Mouse (Mus musculus) hindbrain, embryonic 13.5 days (tissue): ENCODE data around the gene Rnf167. TPM values are rescaled to one million over a fixed set of nuclear protein-coding genes. Genes with fewer than 3 reads are reported as not detected.

ENCODE experiments used
- ATAC-seq: fragments of 200-750 bp; cut with Nextera tagmentation; 2 replicates; pipeline ENCODE4 v1.8.0; 2017; ENCODE audit warnings: moderate TSS enrichment; ENCODE audit not compliant: low FRiP score
- H3K27ac ChIP-seq: fragments of 300-500 bp; sonication (generic); 2 replicates; pipeline ENCODE4 v1.5.1; 2015; ENCODE audit warnings: inconsistent platforms, mild to moderate bottlenecking, moderate library complexity
- H3K27me3 ChIP-seq: fragments of 300-500 bp; sonication (generic); 2 replicates; pipeline ENCODE4 v1.6.1; 2015; ENCODE audit warnings: mild to moderate bottlenecking, inconsistent platforms
- H3K36me3 ChIP-seq: fragments of 300-500 bp; sonication (generic); 2 replicates; pipeline ENCODE4 v1.6.1; 2015; ENCODE audit warnings: mild to moderate bottlenecking, inconsistent platforms
- H3K4me1 ChIP-seq: fragments of 300-500 bp; sonication (generic); replicated peaks from 2 replicates; pipeline ENCODE4 v1.6.1; 2015; ENCODE audit warnings: inconsistent platforms
- H3K4me2 ChIP-seq: fragments of 300-500 bp; sonication (generic); 2 replicates; pipeline ENCODE4 v1.6.1; 2015; ENCODE audit warnings: inconsistent platforms, mild to moderate bottlenecking, moderate library complexity
- H3K4me3 ChIP-seq: fragments of 300-500 bp; sonication (generic); 2 replicates; pipeline ENCODE4 v1.5.1; 2015; ENCODE audit warnings: mild to moderate bottlenecking, inconsistent platforms
- H3K9ac ChIP-seq: fragments of 300-500 bp; sonication (generic); 2 replicates; pipeline ENCODE4 v1.6.1; 2015; ENCODE audit warnings: mild to moderate bottlenecking, inconsistent platforms
- H3K9me3 ChIP-seq: fragments of 300-500 bp; sonication (generic); 2 replicates; pipeline ENCODE4 v1.6.1; 2016; ENCODE audit warnings: inconsistent platforms
- WGBS: fragments of 180-500 bp; shearing (Covaris S2); methylation state at CpG from one replicate; pipeline ENCODE4 v1.1.7; 2015; 5-methylcytosine and 5-hydroxymethylcytosine counted together
- polyA plus RNA-seq: library from polyadenylated mRNA; unstranded; fragments of >200 nt; fragmentation: Nextera tagmentation; extraction: Ambion mirVana; gene quantifications from 2 replicates; pipeline ENCODE4 v1.2.1, GENCODE M21; 2015

Rnf167 gene
- 109 TPM in 2 replicates for polyA plus RNA-seq

GRCm38 (mm10) chr11:70646691-70647650 is at the start of gene Rnf167, which contains the start of gene Slc25a11:
Gene Rnf167 (plus strand): TSS chr11:70647235.
Gene Slc25a11 (minus strand): TSS chr11:70647479.
- 0% methylated on average over 63 of the region's 63 CpGs for WGBS
- Histone ChIP-seq H3K27ac (peak within 1 kb of the TSS; percentile 96), H3K36me3 (peaks cover 65% of the 10 kb centered on the region), H3K27me3 (no peaks in the 10 kb centered on the region), H3K4me2 (peak within 1 kb of the TSS; percentile 99), H3K4me1 (peaks cover 60% of the 10 kb centered on the region), H3K9me3 (no peaks in the 10 kb centered on the region), H3K4me3 (peak within 1 kb of the TSS; percentile 86), H3K9ac (peak within 1 kb of the TSS; percentile 95)
- peak; percentile 92 for ATAC-seq

GRCm38 (mm10) chr11:70597301-70597700 is 49.7 kb upstream of the Rnf167 start:
- H3K9me3 ChIP-seq = no peaks in the 10 kb centered on the region
- H3K36me3 ChIP-seq = peaks cover 44% of the 10 kb centered on the region
- no peak overlapping the region for H3K4me3 ChIP-seq
- no peak overlapping the region for H3K4me2 ChIP-seq
- no peak overlapping the region for H3K9ac ChIP-seq
- no peak for ATAC-seq
- H3K27ac ChIP-seq = no peak overlapping the region
- 85% methylated on average over 6 of the region's 6 CpGs for WGBS
- peaks cover 18% of the 10 kb centered on the region for H3K4me1 ChIP-seq
- H3K27me3 ChIP-seq = no peaks in the 10 kb centered on the region

GRCm38 (mm10) chr11:70598451-70598953 is 48.5 kb upstream of the Rnf167 start:
- no peak for ATAC-seq

DNA sequence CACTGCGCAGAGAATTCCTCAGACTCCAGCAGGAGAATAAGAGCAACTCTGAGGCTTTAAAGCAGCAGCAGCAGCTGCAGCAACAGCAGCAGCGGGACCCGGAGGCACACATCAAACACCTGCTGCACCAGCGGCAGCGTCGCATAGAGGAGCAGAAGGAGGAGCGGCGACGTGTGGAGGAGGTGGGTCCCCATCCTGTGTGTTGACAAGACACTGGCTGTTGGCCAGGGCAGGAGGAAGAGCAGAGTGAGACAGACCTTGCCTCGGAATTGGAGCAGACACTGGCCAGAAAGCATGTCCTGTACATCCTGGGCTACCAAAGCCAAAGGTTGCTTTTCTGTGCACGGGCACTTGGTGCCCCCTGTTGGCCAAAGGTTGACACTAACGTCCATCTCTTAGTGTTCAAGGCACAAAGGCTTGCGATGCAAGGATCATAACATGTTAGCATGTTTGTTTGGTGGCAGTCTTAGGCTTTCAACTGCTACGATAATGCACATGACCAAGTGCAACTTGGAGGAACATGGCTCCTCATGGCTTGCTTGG is 41.9 kb upstream of the Rnf167 start:
- Histone ChIP-seq H3K27ac (no peak overlapping the region), H3K4me1 (no peaks in the 10 kb centered on the region), H3K4me3 (no peak overlapping the region), H3K36me3 (peaks cover 89% of the 10 kb centered on the region), H3K9me3 (no peaks in the 10 kb centered on the region), H3K4me2 (no peak overlapping the region), H3K9ac (no peak overlapping the region), H3K27me3 (no peaks in the 10 kb centered on the region)
- ATAC-seq = no peak
- WGBS = 57% methylated on average over 14 of the region's 14 CpGs

More at GRCm38 (mm10) chr11:70598451-70598953, 48.5 kb upstream of the Rnf167 start:
- H3K4me2 ChIP-seq = no peak overlapping the region
- H3K9me3 ChIP-seq = no peaks in the 10 kb centered on the region
- H3K9ac ChIP-seq = no peak overlapping the region
- H3K36me3 ChIP-seq = peaks cover 54% of the 10 kb centered on the region
- 93% methylated on average over 9 of the region's 9 CpGs for WGBS
- H3K27ac ChIP-seq = no peak overlapping the region
- H3K27me3 ChIP-seq = no peaks in the 10 kb centered on the region
- peaks cover 18% of the 10 kb centered on the region for H3K4me1 ChIP-seq
- no peak overlapping the region for H3K4me3 ChIP-seq

DNA sequence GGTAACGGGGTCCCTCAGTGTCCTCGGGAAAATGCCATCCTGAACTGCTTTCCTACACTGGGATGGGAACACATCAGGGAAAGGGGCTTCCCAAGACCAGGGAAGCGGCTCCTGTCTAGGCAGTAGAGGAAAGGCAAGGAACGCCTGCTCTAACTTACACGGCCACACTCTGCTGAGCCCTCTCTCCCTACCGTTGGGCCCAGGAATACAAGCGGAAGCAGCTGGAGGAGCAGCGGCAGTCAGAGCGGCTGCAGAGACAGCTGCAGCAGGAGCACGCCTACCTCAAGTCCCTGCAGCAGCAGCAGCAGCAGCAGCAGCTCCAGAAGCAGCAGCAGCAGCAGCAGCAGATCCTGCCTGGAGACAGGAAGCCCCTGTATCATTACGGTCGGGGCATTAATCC is 40.3 kb upstream of the Rnf167 start:
- H3K4me1 ChIP-seq = no peaks in the 10 kb centered on the region
- H3K27me3 ChIP-seq = no peaks in the 10 kb centered on the region
- no peak overlapping the region for H3K9ac ChIP-seq
- H3K9me3 ChIP-seq = no peaks in the 10 kb centered on the region
- WGBS = 78% methylated on average over 12 of the region's 12 CpGs
- no peak overlapping the region for H3K4me3 ChIP-seq
- H3K4me2 ChIP-seq = no peak overlapping the region
- ATAC-seq = no peak
- peaks cover 97% of the 10 kb centered on the region for H3K36me3 ChIP-seq
- H3K27ac ChIP-seq = no peak overlapping the region

DNA sequence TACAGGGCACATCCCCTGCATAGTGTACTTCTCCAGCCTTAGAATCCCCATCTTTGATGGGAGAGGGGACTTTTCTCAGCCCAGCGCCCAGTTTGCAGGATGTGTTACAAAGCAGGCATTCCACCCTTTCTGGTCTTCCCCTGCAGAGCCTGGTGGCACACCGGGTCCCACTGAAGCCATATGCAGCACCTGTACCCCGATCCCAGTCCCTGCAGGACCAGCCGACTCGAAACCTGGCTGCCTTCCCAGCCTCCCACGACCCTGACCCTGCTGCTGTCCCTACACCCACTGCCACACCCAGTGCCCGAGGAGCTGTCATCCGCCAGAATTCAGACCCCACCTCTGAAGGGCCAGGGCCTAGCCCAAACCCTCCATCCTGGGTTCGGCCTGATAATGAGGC is 39.4 kb upstream of the Rnf167 start:
- Histone ChIP-seq H3K9ac (no peak overlapping the region), H3K4me3 (no peak overlapping the region), H3K36me3 (peaks cover 98% of the 10 kb centered on the region), H3K27ac (no peak overlapping the region), H3K4me1 (no peaks in the 10 kb centered on the region), H3K27me3 (no peaks in the 10 kb centered on the region), H3K4me2 (no peak overlapping the region), H3K9me3 (no peaks in the 10 kb centered on the region)
- 95% methylated on average over 9 of the region's 9 CpGs for WGBS
- no peak for ATAC-seq

DNA sequence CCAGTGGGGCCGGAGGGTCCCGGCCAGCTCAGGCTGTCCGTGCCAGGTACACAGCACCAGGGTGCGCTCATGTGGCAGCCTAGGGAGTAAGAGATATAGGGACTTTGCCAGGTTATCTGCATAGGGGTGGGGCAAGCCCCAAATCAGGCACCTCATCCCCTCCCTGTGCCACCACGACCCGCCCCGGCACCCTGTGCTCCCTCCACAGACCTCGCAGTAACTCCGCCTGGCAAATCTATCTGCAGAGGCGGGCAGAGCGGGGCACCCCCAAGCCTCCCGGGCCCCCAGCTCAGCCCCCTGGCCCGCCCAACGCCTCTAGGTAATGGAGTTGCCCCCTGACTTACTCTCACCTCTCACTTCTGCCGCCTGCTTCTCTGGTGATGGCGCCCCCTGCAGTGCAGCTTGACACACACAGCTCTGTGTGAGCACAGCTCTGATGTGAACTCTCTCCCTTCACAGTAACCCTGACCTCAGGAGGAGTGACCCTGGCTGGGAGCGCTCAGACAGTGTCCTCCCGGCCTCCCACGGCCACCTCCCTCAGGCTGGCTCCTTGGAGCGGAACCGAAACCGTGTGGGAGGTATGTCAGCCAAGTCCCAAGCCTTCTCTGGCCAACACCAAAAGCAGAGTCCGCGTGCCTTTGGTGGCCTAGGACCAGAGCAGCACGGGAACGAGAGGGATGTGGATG is 38.5 kb upstream of the Rnf167 start:
- Histone ChIP-seq H3K27me3 (no peaks in the 10 kb centered on the region), H3K4me1 (no peaks in the 10 kb centered on the region), H3K9me3 (no peaks in the 10 kb centered on the region), H3K4me2 (no peak overlapping the region), H3K36me3 (peaks cover 99% of the 10 kb centered on the region), H3K4me3 (no peak overlapping the region), H3K27ac (no peak overlapping the region), H3K9ac (no peak overlapping the region)
- no peak for ATAC-seq
- WGBS = 88% methylated on average over 26 of the region's 26 CpGs

- no peaks in the 10 kb centered on the region for H3K9me3 ChIP-seq
- peaks cover 77% of the 10 kb centered on the region for H3K36me3 ChIP-seq
- H3K4me1 ChIP-seq = peaks cover 12% of the 10 kb centered on the region
- no peak overlapping the region for H3K9ac ChIP-seq
- H3K4me2 ChIP-seq = no peak overlapping the region
- peaks cover 15% of the 10 kb centered on the region for H3K27me3 ChIP-seq
- WGBS = 87% methylated on average over 4 of the region's 4 CpGs
- ATAC-seq = no peak
- no peak overlapping the region for H3K27ac ChIP-seq
- no peak overlapping the region for H3K4me3 ChIP-seq
Observed at GRCm38 (mm10) chr11:70610752-70611151, 36.3 kb upstream of the Rnf167 start.

DNA sequence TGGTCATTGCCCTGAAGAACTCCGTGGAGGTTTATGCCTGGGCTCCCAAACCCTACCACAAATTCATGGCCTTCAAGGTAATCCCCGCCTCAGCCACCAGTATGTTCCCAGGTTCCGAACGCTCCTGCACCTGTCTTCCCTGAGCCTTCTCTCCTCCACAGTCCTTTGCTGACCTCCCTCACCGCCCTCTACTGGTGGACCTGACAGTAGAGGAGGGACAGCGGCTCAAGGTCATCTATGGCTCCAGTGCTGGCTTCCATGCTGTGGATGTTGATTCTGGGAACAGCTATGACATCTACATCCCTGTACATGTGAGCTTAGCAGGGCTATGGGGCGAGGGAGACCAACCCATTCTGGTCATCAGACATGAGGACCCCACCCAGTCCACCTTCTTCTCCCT is 34.5 kb upstream of the Rnf167 start:
- peaks cover 22% of the 10 kb centered on the region for H3K27me3 ChIP-seq
- peaks cover 12% of the 10 kb centered on the region for H3K4me1 ChIP-seq
- ATAC-seq = no peak
- no peak overlapping the region for H3K4me2 ChIP-seq
- no peak overlapping the region for H3K4me3 ChIP-seq
- WGBS = 82% methylated on average over 7 of the region's 7 CpGs
- no peaks in the 10 kb centered on the region for H3K9me3 ChIP-seq
- H3K9ac ChIP-seq = no peak overlapping the region
- peaks cover 60% of the 10 kb centered on the region for H3K36me3 ChIP-seq
- no peak overlapping the region for H3K27ac ChIP-seq

DNA sequence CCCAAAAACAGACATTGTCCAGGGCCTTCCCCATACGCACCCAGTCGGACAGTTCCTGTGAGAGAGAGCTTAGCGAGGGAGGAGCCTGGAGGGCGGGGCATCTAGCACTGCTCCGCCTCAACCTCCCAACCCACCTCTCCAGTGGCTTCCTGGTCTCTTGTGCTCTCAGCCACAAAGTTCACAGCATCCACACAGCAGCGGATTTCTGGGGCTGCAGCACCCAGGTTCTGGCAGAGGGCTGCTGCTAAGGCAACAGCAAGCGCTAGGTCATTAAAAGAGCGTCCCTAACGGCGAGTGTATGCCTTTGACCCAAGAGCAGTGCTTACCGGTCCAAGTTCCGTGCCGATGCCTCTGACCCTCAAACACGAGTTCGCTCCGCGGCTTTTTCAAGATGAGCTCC is 32.0 kb upstream of the Rnf167 start:
- Histone ChIP-seq H3K4me2 (peak overlapping the region; percentile 54), H3K27me3 (peaks cover 22% of the 10 kb centered on the region), H3K36me3 (peaks cover 34% of the 10 kb centered on the region), H3K27ac (no peak overlapping the region), H3K9ac (peak overlapping the region; percentile 62), H3K4me3 (peak overlapping the region; percentile 24), H3K4me1 (peaks cover 12% of the 10 kb centered on the region), H3K9me3 (no peaks in the 10 kb centered on the region)
- peak; percentile 49; the same call in 1 of the 2 replicates for ATAC-seq
- 2% methylated on average over 17 of the region's 17 CpGs for WGBS

GRCm38 (mm10) chr11:70615516-70616093 is 31.4 kb upstream of the Rnf167 start, which contains the start of gene 4930544D05Rik:
Gene 4930544D05Rik (plus strand): TSS chr11:70615848.
- Histone ChIP-seq H3K4me2 (peak within 1 kb of the TSS; percentile 54), H3K4me1 (peaks cover 12% of the 10 kb centered on the region), H3K4me3 (peak within 1 kb of the TSS; percentile 24), H3K9me3 (no peaks in the 10 kb centered on the region), H3K27me3 (peaks cover 22% of the 10 kb centered on the region), H3K9ac (peak within 1 kb of the TSS; percentile 62), H3K36me3 (peaks cover 29% of the 10 kb centered on the region), H3K27ac (no peak within 1 kb of the TSS)
- whole genome bisulfite sequencing = 9% methylated on average over 21 of the region's 21 CpGs
- no peak; the same call in 1 of the 2 replicates for ATAC-seq
